Mouse (Mus musculus) kidney, postnatal 36 days (tissue): ENCODE data around the gene Arhgap5.
"Not testable (repeated sequence)": the region's sequence is repeated elsewhere in the genome, so short reads cannot be mapped to it uniquely, and the experiment has no call there.

Source experiments
- DNase-seq, 2 experiments: peaks; one replicate each; pipeline ENCODE4 v3.0.0; 2021 to 2022; ENCODE audit warnings: mixed read lengths in 2 of 2

The Arhgap5 gene

GRCm38 (mm10) chr12:52544532-52544931, 40.8 kb downstream of the Arhgap5 start:
- no peak for DNase-seq

GRCm38 (mm10) chr12:52552085-52552484, 48.3 kb downstream of the Arhgap5 start:
- DNase-seq = no peak

DNA sequence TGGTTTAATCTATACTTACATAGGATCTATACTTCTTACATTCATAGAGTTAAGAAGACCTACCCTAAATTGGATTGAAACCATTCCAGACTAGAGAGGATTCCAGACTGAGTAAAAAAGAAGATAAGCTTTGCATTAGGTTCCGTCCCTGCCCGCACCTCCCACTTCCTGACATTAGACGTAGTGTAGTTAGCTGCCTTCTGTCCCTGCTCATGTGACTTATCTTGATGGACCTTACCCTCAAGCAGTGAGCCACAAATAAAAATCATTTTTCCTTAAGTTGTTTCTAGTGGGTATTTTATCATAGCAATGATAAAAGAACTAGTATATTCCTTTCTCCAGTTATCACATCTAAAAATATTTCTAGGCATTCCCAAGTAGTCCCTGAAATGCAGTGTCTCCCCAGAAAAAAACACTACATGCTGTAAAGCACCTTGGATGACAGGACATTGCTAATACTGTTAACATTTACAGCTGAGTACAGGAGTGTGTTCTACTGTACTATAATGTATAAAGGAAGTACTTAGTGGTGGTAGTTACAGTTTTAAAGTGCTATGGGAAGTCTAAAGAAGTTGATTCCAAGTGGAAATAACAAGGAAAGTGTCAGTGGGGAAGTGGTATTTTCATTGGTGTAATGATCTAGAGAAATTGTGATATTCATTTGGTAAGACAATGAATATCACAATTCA, 51.6 kb downstream of the Arhgap5 start:
- DNase-seq = no peak

DNA sequence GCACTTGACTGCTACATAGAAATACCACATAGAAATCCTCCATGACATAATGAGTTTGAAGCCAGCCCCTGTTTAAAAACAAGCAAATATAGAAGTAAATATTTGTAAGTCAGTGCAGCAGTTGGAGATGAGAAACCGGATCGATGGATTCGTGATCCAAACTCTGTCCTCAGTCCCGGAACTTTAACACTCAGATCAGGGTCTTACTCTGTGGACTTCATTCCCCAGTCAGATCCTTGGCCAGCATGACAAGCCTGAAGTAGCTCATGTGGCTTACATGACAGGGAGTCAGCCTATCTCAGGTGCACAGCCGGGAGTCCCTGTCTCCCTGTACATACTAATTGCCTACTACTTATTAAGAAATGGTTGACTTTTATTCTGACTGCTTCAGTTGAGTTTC, 61.9 kb downstream of the Arhgap5 start:
- no peak for DNase-seq

- DNase-seq = no peak
These were observed 69.6 kb downstream of the Arhgap5 start for GRCm38 (mm10) chr12:52573371-52573770.

DNA sequence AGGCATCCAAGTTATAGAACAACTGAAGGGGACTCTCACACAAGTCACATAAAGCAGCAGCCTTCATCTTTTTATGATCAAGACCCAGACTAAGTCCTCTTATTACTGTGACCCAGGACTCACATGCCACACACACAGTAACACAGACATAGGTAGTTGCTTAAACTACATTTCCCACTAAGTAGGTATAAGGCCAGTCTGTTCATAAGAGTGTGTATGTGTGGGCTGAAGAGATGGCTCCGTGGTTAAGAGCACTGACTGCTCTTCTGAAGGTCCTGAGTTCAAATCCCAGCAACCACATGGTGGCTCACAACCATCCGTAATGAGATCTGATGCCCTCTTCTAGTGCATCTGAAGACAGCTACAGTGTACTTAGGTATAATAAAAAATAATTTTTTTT, 82.7 kb downstream of the Arhgap5 start:
- DNase-seq = not testable (repeated sequence)

GRCm38 (mm10) chr12:52587473-52588010, 83.8 kb downstream of the Arhgap5 start:
- no peak for DNase-seq

DNA sequence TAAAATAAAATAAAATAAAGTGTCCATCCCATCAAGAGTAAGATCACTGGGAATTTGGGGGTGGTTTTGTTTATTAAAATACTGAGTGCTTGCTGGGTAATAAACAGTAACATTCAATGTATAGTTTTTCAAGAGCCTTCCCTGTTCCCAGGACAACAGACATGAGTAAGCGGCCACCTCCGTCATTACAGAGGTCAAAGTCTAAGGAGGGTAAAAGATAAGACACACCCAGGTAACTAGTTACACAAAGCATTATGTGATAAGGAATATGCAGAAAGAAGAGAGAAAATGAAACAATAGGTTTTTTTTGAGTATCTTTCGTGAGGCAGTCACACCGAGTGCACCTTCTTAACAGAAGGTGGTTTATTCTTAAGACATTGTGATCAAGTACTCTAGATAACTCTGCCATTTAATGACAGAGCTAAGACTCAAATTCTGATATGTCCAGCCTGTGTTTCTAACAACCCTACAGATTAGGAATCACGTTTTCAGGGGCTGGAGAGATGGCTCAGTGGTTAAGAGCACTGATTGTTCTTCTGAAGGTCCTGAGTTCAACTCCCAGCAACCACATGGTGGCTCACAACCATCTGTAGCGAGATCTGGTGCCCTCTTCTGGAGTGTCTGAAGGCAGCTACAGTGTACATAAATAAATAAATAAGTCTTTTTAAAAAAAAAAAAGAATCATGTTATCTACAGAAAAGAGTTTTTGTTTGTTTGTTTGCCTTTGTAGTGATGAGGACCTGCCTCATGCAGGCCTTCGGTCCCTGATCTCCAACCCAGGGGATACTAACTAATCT, 91.8 kb downstream of the Arhgap5 start:
- no peak for DNase-seq

DNA sequence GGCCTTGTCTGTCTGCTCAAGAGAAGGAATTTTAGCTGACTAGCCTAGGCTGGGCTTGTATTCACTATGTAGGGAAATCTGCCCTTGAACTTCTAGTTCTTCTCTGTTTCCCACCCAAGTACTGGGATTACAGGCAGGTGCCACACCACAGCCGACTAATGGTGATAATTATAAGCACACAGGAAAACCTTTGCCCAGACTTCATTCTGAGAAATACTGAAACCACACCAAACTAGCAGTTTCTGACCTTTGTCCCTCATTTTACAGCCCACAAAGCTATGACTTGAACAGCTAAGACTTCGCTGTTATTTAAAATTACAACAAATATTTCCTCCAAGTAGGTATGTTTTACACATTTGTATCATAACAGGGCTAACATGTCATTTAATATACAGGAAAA, 98.7 kb downstream of the Arhgap5 start:
- DNase-seq = peak; percentile 26 to 46

DNA sequence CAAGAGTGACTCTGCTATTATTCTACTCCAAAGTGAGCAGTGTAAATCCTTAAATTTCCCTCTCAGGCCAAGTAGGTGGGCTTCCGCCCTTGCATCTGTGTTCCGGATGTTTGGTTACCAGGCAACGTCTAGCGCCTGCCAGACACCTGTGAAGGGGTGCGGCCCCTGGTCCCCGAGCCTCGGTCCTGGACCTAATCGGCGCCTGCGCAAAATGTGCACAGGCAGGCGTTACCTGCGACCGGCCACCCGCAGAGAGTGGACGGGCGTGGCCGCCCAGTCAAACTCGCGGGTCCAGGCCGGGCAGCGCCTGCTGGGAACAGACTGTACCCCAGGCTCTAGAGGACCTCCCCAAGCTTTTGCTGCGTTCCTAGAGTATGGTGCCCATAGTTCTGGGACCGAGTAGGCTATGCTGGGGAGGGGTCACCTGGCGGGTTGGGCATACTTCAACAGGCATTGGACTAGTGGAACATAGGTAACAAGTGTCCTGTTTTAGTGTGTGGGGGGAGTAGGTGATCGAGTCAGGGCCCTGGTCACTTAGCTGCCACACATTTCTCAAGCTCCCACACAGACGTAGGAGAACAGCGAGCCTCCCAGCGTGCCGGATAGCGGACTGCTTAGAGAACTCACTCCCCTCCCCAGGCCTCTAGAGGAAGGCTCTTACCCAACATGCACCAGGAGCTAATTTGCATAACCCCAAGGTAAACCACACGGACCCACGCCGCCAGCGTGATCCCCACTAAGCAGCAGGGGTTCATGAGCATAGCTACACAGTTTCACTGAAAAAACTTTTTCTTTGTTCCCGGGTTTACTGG, 99.3 kb downstream of the Arhgap5 start:
- DNase-seq = peak; percentile 90 to 91

GRCm38 (mm10) chr12:52603695-52604255, 100.0 kb downstream of the Arhgap5 start:
- DNase-seq = peak; percentile 66 to 77

DNA sequence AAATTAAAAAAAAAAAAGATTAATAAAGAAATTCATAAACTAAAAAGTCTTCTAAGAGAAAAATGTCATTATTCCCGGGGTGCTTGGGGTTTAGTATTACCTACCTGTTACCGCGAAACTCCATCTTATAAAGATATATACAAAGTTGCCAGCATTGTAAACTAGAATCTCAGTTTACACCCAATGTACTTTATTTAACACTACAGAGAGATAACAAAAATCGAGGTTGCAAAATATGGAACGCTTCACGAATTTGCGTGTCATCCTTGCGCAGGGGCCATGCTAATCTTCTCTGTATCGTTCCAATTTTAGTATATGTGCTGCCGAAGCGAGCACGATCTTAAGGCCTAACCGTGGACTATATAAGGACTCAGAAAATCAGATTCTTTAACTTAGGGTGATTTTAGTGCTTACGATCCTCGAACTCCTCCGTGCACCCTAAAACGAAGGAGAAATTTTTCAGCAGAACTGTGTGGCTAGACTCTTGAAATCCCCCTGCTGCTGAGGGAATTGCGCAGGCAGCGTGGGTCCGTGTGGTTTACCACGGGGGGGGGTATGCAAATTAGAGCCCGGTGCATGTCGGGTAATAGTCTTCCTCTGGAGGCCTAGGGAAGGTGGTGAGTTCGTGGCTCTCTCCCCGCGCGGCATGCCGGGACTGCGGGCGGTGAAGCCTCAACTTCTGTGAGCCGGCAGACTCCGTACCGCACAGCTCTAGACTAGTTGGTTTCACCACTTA, 100.7 kb downstream of the Arhgap5 start:
- DNase-seq = peak; percentile 96 to 98

GRCm38 (mm10) chr12:52604992-52605652, 101.3 kb downstream of the Arhgap5 start:
- DNase-seq = no peak

GRCm38 (mm10) chr12:52607411-52607810, 103.6 kb downstream of the Arhgap5 start:
- DNase-seq = no peak

GRCm38 (mm10) chr12:52615703-52616102, 111.9 kb downstream of the Arhgap5 start:
- no peak for DNase-seq

DNA sequence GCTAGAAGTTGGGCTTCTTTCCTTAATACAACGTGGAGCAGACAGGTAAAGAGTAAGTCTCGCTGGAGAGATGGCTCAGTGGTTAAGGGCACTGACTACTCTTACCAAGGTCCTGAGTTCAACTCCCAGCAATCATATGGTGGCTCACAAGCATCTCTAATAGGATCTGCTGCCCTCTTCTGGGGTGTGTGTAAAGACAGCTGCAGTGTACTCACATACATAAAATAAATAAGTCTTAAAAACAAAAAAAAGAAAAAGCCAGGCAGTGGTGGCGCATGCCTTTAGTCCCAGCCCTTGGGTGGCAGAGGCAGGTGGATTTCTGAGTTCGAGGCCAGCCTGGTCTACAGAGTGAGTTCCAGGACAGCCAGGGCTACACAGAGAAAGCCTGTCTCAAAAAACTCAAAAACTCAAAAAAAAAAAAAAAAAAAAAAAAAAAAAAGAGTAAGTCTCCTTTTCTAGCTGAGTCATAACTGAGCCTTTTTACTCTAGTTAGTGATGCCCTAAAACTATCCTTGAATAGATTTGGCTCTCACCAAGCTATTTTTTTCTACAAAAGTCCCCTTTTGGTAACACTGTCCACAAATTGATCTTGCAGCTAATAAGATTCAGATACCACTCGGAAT, 114.8 kb downstream of the Arhgap5 start:
- no peak for DNase-seq

- DNase-seq = no peak
These were observed 115.9 kb downstream of the Arhgap5 start for GRCm38 (mm10) chr12:52619644-52620043.
